Mouse (Mus musculus) ES-Bruce4 (cell line): Measurements from ENCODE around the gene Tnfrsf9.

Experiments
- CTCF ChIP-seq: IDR thresholded peaks from one replicate; pipeline ENCODE4 v1.8.1; 2011; ENCODE audit warnings: low read depth, low read length
- EP300 ChIP-seq: IDR thresholded peaks from 2 replicates; pipeline ENCODE4 v1.6.1; 2011; ENCODE audit warnings: low read depth, low read length; ENCODE audit not compliant: insufficient read depth
- POLR2A ChIP-seq: IDR thresholded peaks from one replicate; pipeline ENCODE4 v1.8.1; 2011; ENCODE audit warnings: low read length; ENCODE audit not compliant: insufficient read depth

- TF ChIP-seq CTCF (no peak), POLR2A (no peak), EP300 (no peak)
These were observed 619 bp upstream of the Tnfrsf9 start for GRCm38 (mm10) chr4:150913743-150914142.
